Mouse (Mus musculus) layer of hippocampus, adult 8-10 months (tissue): ENCODE results near the gene Memo1. TPM values are rescaled to one million over a fixed set of nuclear protein-coding genes. Genes with fewer than 3 reads are reported as not detected.

Experiments used
- total RNA-seq, 4 experiments: library from RNA; stranded (reverse); gene quantifications; 2 replicates each; pipeline ENCODE4 v1.2.4; 2022

Memo1 gene
- total RNA-seq, 4 experiments from 2014 or later = 45.7 to 51.9 (median 48.2) TPM

Other genes starting within 250 kb of the Memo1 start
- under 1 TPM in 3 of 4 experiments, not detected in 1; 0.33 to 0.68 (median 0.54) TPM for gene Srd5a2, start 247.6 kb downstream of the Memo1 start, total RNA-seq
- gene Dpy30, start 28.4 kb upstream of the Memo1 start, total RNA-seq = 10 to 100 TPM; 39.2 to 49.9 (median 46.5) TPM
- 10 to 100 TPM; 44.2 to 53.1 (median 49.4) TPM for gene Spast, start 43.5 kb upstream of the Memo1 start, total RNA-seq
- gene Slc30a6, start 100.1 kb upstream of the Memo1 start, total RNA-seq = 10 to 100 TPM; 16.2 to 20.5 (median 19.7) TPM
- under 1 TPM in 3 of 4 experiments, not detected in 1; 0.16 to 0.28 (median 0.16) TPM for gene Nlrc4, start 163.6 kb upstream of the Memo1 start, total RNA-seq
- gene Yipf4, start 194.0 kb upstream of the Memo1 start, total RNA-seq = 10 to 100 TPM; 78.8 to 86.5 (median 82.5) TPM
- 100 to 1,000 TPM; 113 to 132 (median 117) TPM for gene Birc6, start 232.8 kb upstream of the Memo1 start, total RNA-seq